Mouse (Mus musculus) brain, embryonic 14.5 days (tissue): ENCODE results near the gene Kmt2e.

ENCODE experiments used
- CTCF ChIP-seq: fragments of 200-500 bp; IDR thresholded peaks from 2 replicates; pipeline ENCODE4 v1.5.1; 2012; ENCODE audit warnings: inconsistent platforms, mild to moderate bottlenecking, moderate library complexity, borderline replicate concordance; ENCODE audit not compliant: insufficient read depth, insufficient read length; ENCODE audit errors: extremely low read depth
- POLR2A ChIP-seq: fragments of 200-500 bp; IDR thresholded peaks from 2 replicates; pipeline ENCODE4 v1.6.1; 2012; ENCODE audit warnings: mild to moderate bottlenecking, inconsistent platforms, borderline replicate concordance; ENCODE audit not compliant: poor library complexity, insufficient read depth, insufficient read length, severe bottlenecking; ENCODE audit errors: extremely low read depth

- TF ChIP-seq POLR2A, result peak; percentile 65; the same call in 1 of the 2 replicates
- no peak for TF ChIP-seq CTCF
These were observed 1.3 kb upstream of the Kmt2e start for GRCm38 (mm10) chr5:23432708-23433645.
